Mouse (Mus musculus) limb, embryonic 14.5 days (tissue): Measurements from ENCODE around the gene Id4. TPM values are rescaled to one million over a fixed set of nuclear protein-coding genes. Genes with fewer than 3 reads are reported as not detected.

ENCODE experiments used
- ATAC-seq: fragments of 200-750 bp; cut with Nextera tagmentation; 2 replicates; pipeline ENCODE4 v1.8.0; 2017; ENCODE audit warnings: low read depth, moderate number of reproducible peaks, moderate TSS enrichment; ENCODE audit not compliant: low FRiP score
- DNase-seq: peaks from one replicate; pipeline ENCODE4 v3.0.0-alpha.2; 2015; ENCODE audit warnings: low spot score
- H3K27ac ChIP-seq: fragments of 300-500 bp; sonication (generic); replicated peaks from 2 replicates; pipeline ENCODE4 v1.5.1; 2014; ENCODE audit warnings: low read depth, mild to moderate bottlenecking, low read length, moderate library complexity, mixed read lengths
- H3K27me3 ChIP-seq: fragments of 300-500 bp; sonication (generic); 2 replicates; pipeline ENCODE4 v1.6.1; 2014; ENCODE audit warnings: low read length, mixed read lengths; ENCODE audit not compliant: control insufficient read depth, insufficient read depth
- H3K36me3 ChIP-seq: fragments of 300-500 bp; sonication (generic); 2 replicates; pipeline ENCODE4 v1.6.1; 2014; ENCODE audit warnings: mild to moderate bottlenecking, low read length, moderate library complexity, mixed read lengths; ENCODE audit not compliant: control insufficient read depth, insufficient read depth
- H3K4me1 ChIP-seq: fragments of 300-500 bp; sonication (generic); 2 replicates; pipeline ENCODE4 v1.6.1; 2014; ENCODE audit warnings: antibody characterized with exemption, low read length, mixed read lengths; ENCODE audit not compliant: control insufficient read depth, insufficient read depth
- H3K4me2 ChIP-seq: fragments of 300-500 bp; sonication (generic); replicated peaks from 2 replicates; pipeline ENCODE4 v1.6.1; 2014; ENCODE audit warnings: low read depth, mild to moderate bottlenecking, low read length, moderate library complexity; ENCODE audit not compliant: severe bottlenecking
- H3K4me3 ChIP-seq: fragments of 300-500 bp; sonication (generic); replicated peaks from 2 replicates; pipeline ENCODE4 v1.5.1; 2014; ENCODE audit warnings: low read length
- H3K9ac ChIP-seq: fragments of 300-500 bp; sonication (generic); 2 replicates; pipeline ENCODE4 v1.6.1; 2014; ENCODE audit warnings: mild to moderate bottlenecking, low read depth, low read length, moderate library complexity; ENCODE audit not compliant: severe bottlenecking
- H3K9me3 ChIP-seq: fragments of 300-500 bp; sonication (generic); 2 replicates; pipeline ENCODE4 v1.6.1; 2016; ENCODE audit warnings: low read length; ENCODE audit not compliant: control insufficient read depth
- POLR2A ChIP-seq: fragments of 200-500 bp; IDR thresholded peaks from 2 replicates; pipeline ENCODE4 v1.8.0; 2012; ENCODE audit warnings: inconsistent platforms, mild to moderate bottlenecking, moderate library complexity, borderline replicate concordance; ENCODE audit not compliant: insufficient read depth, insufficient read length; ENCODE audit errors: extremely low read depth
- WGBS: fragments of 180-500 bp; shearing (Covaris S2); extraction: QIAGEN DNeasy Blood & Tissue Kit; methylation state at CpG from one replicate; pipeline ENCODE4 v1.1.7; 2014; 5-methylcytosine and 5-hydroxymethylcytosine counted together
- polyA plus RNA-seq, 2 experiments: library from polyadenylated mRNA; depleted of rRNA in 1 of 2; stranded (reverse) in 1 of 2; unstranded in 1 of 2; fragments of >200 nt; fragmentation: Nextera tagmentation in 1 of 2; extraction: Ambion mirVana in 1 of 2; gene quantifications; 2 replicates each; pipeline versions ENCODE4 v1.2.1 to v1.2.3; 2012 to 2014

The Id4 gene
- polyA plus RNA-seq, 2 experiments: 8.3 to 10.5 TPM

DNA sequence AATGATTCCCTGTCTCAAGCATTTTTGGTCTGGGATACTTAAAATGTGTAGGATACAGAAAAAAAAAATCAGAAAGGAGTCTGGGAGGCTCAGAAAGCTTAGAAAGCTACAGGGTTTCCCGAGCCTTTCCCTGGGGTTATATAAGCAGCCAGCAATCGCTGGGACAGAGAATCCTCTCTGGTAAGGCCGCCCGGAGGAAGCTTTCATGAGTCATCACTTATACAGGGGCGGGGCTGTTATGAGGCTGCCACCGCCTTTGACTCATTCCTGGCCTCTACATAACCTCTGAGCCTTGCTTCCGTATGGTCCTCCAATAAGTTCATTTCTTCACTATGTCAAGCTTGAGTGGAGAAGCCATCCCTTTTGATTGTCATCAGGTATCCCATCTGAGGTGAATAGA is 53.5 kb downstream of the Id4 start:
- Histone ChIP-seq H3K4me1 (no peaks in the 10 kb centered on the region), H3K4me3 (no peak overlapping the region), H3K36me3 (no peaks in the 10 kb centered on the region), H3K4me2 (no peak overlapping the region), H3K27me3 (no peaks in the 10 kb centered on the region), H3K9me3 (no peaks in the 10 kb centered on the region), H3K27ac (no peak overlapping the region), H3K9ac (no peak overlapping the region)
- 66% methylated on average over 7 of the region's 7 CpGs for WGBS
- ATAC-seq (no peak), DNase-seq (no peak)
- TF ChIP-seq POLR2A: no peak
